Mouse (Mus musculus) heart, embryonic 11.5 days (tissue): ENCODE measurements around the gene Auh. TPM values are rescaled to one million over a fixed set of nuclear protein-coding genes. Genes with fewer than 3 reads are reported as not detected.
A peak's percentile ranks its signal among the peaks of the same experiment; 100 is the strongest.

Experiments used
- ATAC-seq: fragments of 200-750 bp; cut with Nextera tagmentation; replicated peaks from 2 replicates; pipeline ENCODE4 v1.8.0; 2017; ENCODE audit warnings: moderate library complexity; ENCODE audit not compliant: insufficient number of reproducible peaks, low FRiP score, low TSS enrichment
- H3K27ac ChIP-seq: fragments of 300-500 bp; sonication (generic); 2 replicates; pipeline ENCODE4 v1.5.1; 2014; ENCODE audit warnings: mild to moderate bottlenecking, low read depth, low read length
- H3K27me3 ChIP-seq: fragments of 300-500 bp; sonication (generic); 2 replicates; pipeline ENCODE4 v1.6.1; 2014; ENCODE audit warnings: mild to moderate bottlenecking, low read length, mixed read lengths; ENCODE audit not compliant: control insufficient read depth, insufficient read depth
- H3K36me3 ChIP-seq: fragments of 300-500 bp; sonication (generic); 2 replicates; pipeline ENCODE4 v1.6.1; 2014; ENCODE audit warnings: mild to moderate bottlenecking, low read length, moderate library complexity, mixed read lengths; ENCODE audit not compliant: control insufficient read depth, insufficient read depth
- H3K4me1 ChIP-seq: fragments of 300-500 bp; sonication (generic); 2 replicates; pipeline ENCODE4 v1.6.1; 2014; ENCODE audit warnings: low read length; ENCODE audit not compliant: control insufficient read depth, insufficient read depth
- H3K4me2 ChIP-seq: fragments of 300-500 bp; sonication (generic); 2 replicates; pipeline ENCODE4 v1.6.1; 2014; ENCODE audit warnings: mild to moderate bottlenecking, moderate library complexity
- H3K4me3 ChIP-seq: fragments of 300-500 bp; sonication (generic); 2 replicates; pipeline ENCODE4 v1.5.1; 2014; ENCODE audit warnings: low read depth, low read length
- H3K9ac ChIP-seq: fragments of 300-500 bp; sonication (generic); 2 replicates; pipeline ENCODE4 v1.6.1; 2014; ENCODE audit warnings: mild to moderate bottlenecking, low read depth, low read length, moderate library complexity
- H3K9me3 ChIP-seq: fragments of 300-500 bp; sonication (generic); replicated peaks from 2 replicates; pipeline ENCODE4 v1.6.1; 2016; ENCODE audit warnings: low read length; ENCODE audit not compliant: control insufficient read depth
- WGBS: fragments of 180-500 bp; shearing (Covaris S2); extraction: QIAGEN DNeasy Blood & Tissue Kit; methylation state at CpG from one replicate; pipeline ENCODE4 v1.1.7; 2014; ENCODE audit not compliant: insufficient replicate concordance; 5-methylcytosine and 5-hydroxymethylcytosine counted together
- polyA plus RNA-seq: library from polyadenylated mRNA; unstranded; fragments of >200 nt; fragmentation: Nextera tagmentation; extraction: Ambion mirVana; gene quantifications from 2 replicates; pipeline ENCODE4 v1.2.1, GENCODE M21; 2014

The Auh gene
- polyA plus RNA-seq, 1 experiment from 2014 or later, result 47.7 TPM

GRCm38 (mm10) chr13:52897806-52898205 is 31.7 kb downstream of the Auh start:
- Histone ChIP-seq H3K4me1 (no peaks in the 10 kb centered on the region), H3K4me3 (no peak overlapping the region), H3K27me3 (no peaks in the 10 kb centered on the region), H3K9ac (no peak overlapping the region), H3K36me3 (no peaks in the 10 kb centered on the region), H3K9me3 (no peaks in the 10 kb centered on the region), H3K4me2 (no peak overlapping the region), H3K27ac (no peak overlapping the region)
- 78% methylated on average over 6 of the region's 6 CpGs for WGBS
- ATAC-seq, result no peak

- Histone ChIP-seq H3K9me3 (no peaks in the 10 kb centered on the region), H3K9ac (no peak overlapping the region), H3K27ac (no peak overlapping the region), H3K27me3 (no peaks in the 10 kb centered on the region), H3K4me2 (no peak overlapping the region), H3K36me3 (no peaks in the 10 kb centered on the region), H3K4me1 (0 out of 2 replicates have a peak, but pooled peaks cover 8% of the 10 kb centered on the region), H3K4me3 (no peak overlapping the region)
- no peak for ATAC-seq
- WGBS, result 83% methylated on average over 1 of the region's 1 CpGs
These were observed 36.7 kb downstream of the Auh start for GRCm38 (mm10) chr13:52892791-52893190.

GRCm38 (mm10) chr13:52892065-52892503 is 37.4 kb downstream of the Auh start:
- Histone ChIP-seq H3K9ac (no peak overlapping the region; the same call in 1 of the 2 replicates), H3K27ac (no peak overlapping the region), H3K27me3 (no peaks in the 10 kb centered on the region), H3K36me3 (no peaks in the 10 kb centered on the region), H3K4me3 (no peak overlapping the region), H3K4me1 (0 out of 2 replicates have a peak, but pooled peaks cover 10% of the 10 kb centered on the region), H3K9me3 (no peaks in the 10 kb centered on the region), H3K4me2 (no peak overlapping the region)
- no peak for ATAC-seq
- 66% methylated on average over 10 of the region's 10 CpGs for WGBS

GRCm38 (mm10) chr13:52890313-52890712 is 39.2 kb downstream of the Auh start:
- no peak overlapping the region for H3K4me3 ChIP-seq
- H3K4me1 ChIP-seq, result 0 out of 2 replicates have a peak, but pooled peaks cover 10% of the 10 kb centered on the region
- H3K36me3 ChIP-seq, result no peaks in the 10 kb centered on the region
- no peak overlapping the region for H3K4me2 ChIP-seq
- no peaks in the 10 kb centered on the region for H3K9me3 ChIP-seq
- H3K27me3 ChIP-seq, result no peaks in the 10 kb centered on the region
- WGBS, result 86% methylated on average over 9 of the region's 9 CpGs
- H3K27ac ChIP-seq, result no peak overlapping the region
- no peak for ATAC-seq
- no peak overlapping the region for H3K9ac ChIP-seq

- Histone ChIP-seq H3K9ac (no peak overlapping the region), H3K27me3 (no peaks in the 10 kb centered on the region), H3K9me3 (no peaks in the 10 kb centered on the region), H3K4me3 (no peak overlapping the region), H3K36me3 (no peaks in the 10 kb centered on the region), H3K27ac (no peak overlapping the region), H3K4me1 (peaks cover 9% of the 10 kb centered on the region; the same call in 1 of the 2 replicates), H3K4me2 (no peak overlapping the region)
- WGBS, result 80% methylated on average over 7 of the region's 7 CpGs
- ATAC-seq, result no peak
These were observed 42.7 kb downstream of the Auh start for GRCm38 (mm10) chr13:52886779-52887178.

- Histone ChIP-seq H3K36me3 (no peaks in the 10 kb centered on the region), H3K9ac (no peak overlapping the region), H3K4me3 (no peak overlapping the region), H3K4me2 (no peak overlapping the region), H3K27ac (no peak overlapping the region), H3K27me3 (no peaks in the 10 kb centered on the region), H3K4me1 (peaks cover 23% of the 10 kb centered on the region; the same call in 1 of the 2 replicates), H3K9me3 (no peaks in the 10 kb centered on the region)
- 88% methylated on average over 3 of the region's 4 CpGs for WGBS
- ATAC-seq, result no peak
These were observed 45.5 kb downstream of the Auh start for GRCm38 (mm10) chr13:52883960-52884326.

GRCm38 (mm10) chr13:52883084-52883959 is 46.2 kb downstream of the Auh start:
- Histone ChIP-seq H3K4me3 (no peak overlapping the region), H3K36me3 (no peaks in the 10 kb centered on the region)
- WGBS, result 69% methylated on average over 19 of the region's 19 CpGs

GRCm38 (mm10) chr13:52880386-52880785 is 49.1 kb downstream of the Auh start:
- H3K36me3 ChIP-seq, result no peaks in the 10 kb centered on the region
- no peaks in the 10 kb centered on the region for H3K9me3 ChIP-seq
- WGBS, result 37% methylated on average over 5 of the region's 5 CpGs
- peaks cover 25% of the 10 kb centered on the region for H3K4me1 ChIP-seq
- ATAC-seq, result no peak
- no peaks in the 10 kb centered on the region for H3K27me3 ChIP-seq
- H3K27ac ChIP-seq, result peak overlapping the region; percentile 1; the same call in 1 of the 2 replicates
- no peak overlapping the region for H3K4me3 ChIP-seq
- 0 out of 2 replicates have a peak overlapping the region, but pooled peaks have one; percentile 17 for H3K9ac ChIP-seq
- H3K4me2 ChIP-seq, result no peak overlapping the region

More at GRCm38 (mm10) chr13:52883084-52883959, 46.2 kb downstream of the Auh start:
- Histone ChIP-seq H3K9me3 (no peaks in the 10 kb centered on the region), H3K27ac (no peak overlapping the region), H3K4me2 (no peak overlapping the region), H3K27me3 (no peaks in the 10 kb centered on the region), H3K9ac (no peak overlapping the region), H3K4me1 (peaks cover 23% of the 10 kb centered on the region; the same call in 1 of the 2 replicates)
- ATAC-seq, result no peak
